Mouse (Mus musculus): ENCODE measurements around the gene Mmd.

GRCm38 (mm10) chr11:90294622-90295021 is 45.4 kb downstream of the Mmd start:
- TF ChIP-seq POLR2A (IDR thresholded peaks at IDR 0.05; ENCODE audit: borderline replicate concordance, extremely low read depth, insufficient read depth, insufficient read length, poor library complexity, severe bottlenecking), result no peak
- TF ChIP-seq CTCF (IDR thresholded peaks at IDR 0.05; ENCODE audit: borderline replicate concordance, extremely low read depth, insufficient read depth, insufficient read length), result no peak
